Comparison of ENCODE assay signal across 10 mouse cellular contexts in the genomic region with DNA sequence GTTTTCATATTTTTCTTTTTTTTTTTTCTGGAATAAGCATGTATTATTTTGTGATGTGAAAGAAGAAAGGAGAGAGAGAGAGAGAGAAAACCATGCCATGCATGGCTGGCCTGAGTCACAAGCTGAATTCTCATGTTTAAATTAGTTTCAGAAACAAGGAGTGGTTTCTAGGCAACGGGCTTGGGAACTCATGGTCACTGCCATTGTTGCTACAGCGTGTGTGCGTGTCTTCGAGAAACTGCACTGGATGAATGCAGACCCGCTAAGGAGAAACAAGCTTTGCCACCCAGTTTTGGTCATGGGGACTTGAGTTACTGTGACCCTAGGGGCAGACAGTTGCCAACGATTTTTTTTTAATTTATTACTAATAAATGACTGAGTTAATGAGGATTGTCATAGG. TPM values are rescaled to one million over a fixed set of nuclear protein-coding genes. Genes with fewer than 3 reads are reported as not detected.
DNase-seq lines count a peak whose midpoint lies in the region; ATAC-seq lines count a peak whose summit lies in the region.
"Had no signal": no experiment of that assay in that cellular context is flagged by ENCODE, and none has a peak within 500 bp of the region (broad histone marks: within the 10 kb centered on the region; RNA-seq: fewer than 3 reads in every experiment).

No protein-coding gene starts in this region.

- no peak overlapping the region for H3K9ac ChIP-seq in kidney, embryonic 16.5 days (replicated peaks; ENCODE audit: low read length)
- peak overlapping the region; percentile 44 for H3K9ac ChIP-seq in midbrain, embryonic 14.5 days (replicated peaks; ENCODE audit: low read length)

- no peaks in the 10 kb centered on the region for H3K9me3 ChIP-seq in kidney, embryonic 16.5 days (ENCODE audit: low read length)
- H3K9me3 ChIP-seq in midbrain, embryonic 14.5 days (ENCODE audit: control insufficient read depth, low read length): no peaks in the 10 kb centered on the region

- no peaks in the 10 kb centered on the region for H3K36me3 ChIP-seq in kidney, embryonic 16.5 days (ENCODE audit: insufficient read depth, low read length)
- no peaks in the 10 kb centered on the region for H3K36me3 ChIP-seq in midbrain, embryonic 14.5 days (ENCODE audit: control insufficient read depth, insufficient read depth, low read length)

- peak overlapping the region; percentile 75 for H3K27ac ChIP-seq in kidney, embryonic 16.5 days (ENCODE audit: low read length)
- peak overlapping the region; percentile 96 for H3K27ac ChIP-seq in midbrain, embryonic 14.5 days (replicated peaks; ENCODE audit: low read depth, low read length)

- ATAC-seq in kidney, embryonic 16.5 days (ENCODE audit: low FRiP score, low TSS enrichment): peak; percentile 79; the same call in 1 of the 2 replicates
- ATAC-seq in midbrain, embryonic 14.5 days (ENCODE audit: low FRiP score, low TSS enrichment): peak; percentile 87
- ATAC-seq in activated CD4-positive, CD25-positive, alpha-beta regulatory T cell, adult 4 months: no peak

- H3K27me3 ChIP-seq in kidney, embryonic 16.5 days (ENCODE audit: insufficient read depth, low read length): no peaks in the 10 kb centered on the region
- no peaks in the 10 kb centered on the region for H3K27me3 ChIP-seq in midbrain, embryonic 14.5 days (ENCODE audit: control insufficient read depth, insufficient read depth, low read length)

- peaks cover 11% of the 10 kb centered on the region for H3K4me1 ChIP-seq in kidney, embryonic 16.5 days (ENCODE audit: insufficient read depth, low read length)
- H3K4me1 ChIP-seq in midbrain, embryonic 14.5 days (ENCODE audit: control insufficient read depth, insufficient read depth, low read length): peaks cover 14% of the 10 kb centered on the region

- DNase-seq in ovary, postnatal 36 days (ENCODE audit: low spot score): peak; percentile 18
- no peak for DNase-seq in ovary, postnatal 14 days (ENCODE audit: low spot score)
- peak; percentile 30 for DNase-seq in fibroblast of lung, adult 2 months (ENCODE audit: low read depth)
- peak; percentile 92 for DNase-seq in midbrain, embryonic 14.5 days
- DNase-seq in cerebellum, adult 8-10 months: no peak
- no peak for DNase-seq in adrenal gland, adult 18-20 months (ENCODE audit: low spot score in 2 of 2)

- H3K4me2 ChIP-seq in kidney, embryonic 16.5 days (replicated peaks; ENCODE audit: low read depth, low read length): peak overlapping the region; percentile 31
- peak overlapping the region; percentile 52 for H3K4me2 ChIP-seq in midbrain, embryonic 14.5 days (ENCODE audit: low read length)

- no peak overlapping the region for H3K4me3 ChIP-seq in kidney, embryonic 16.5 days (ENCODE audit: low read length)
- H3K4me3 ChIP-seq in midbrain, embryonic 14.5 days (replicated peaks; ENCODE audit: low read depth, low read length): no peak overlapping the region

- WGBS in kidney, embryonic 16.5 days: 42% methylated on average over 6 of the region's 6 CpGs
- under 1% methylated on average over 6 of the region's 6 CpGs for WGBS in midbrain, embryonic 14.5 days

RNA-seq across cellular contexts. Expression of gene Chrna9, which starts 15.5 kb away (rescaled TPM):
- polyA plus RNA-seq in kidney, embryonic 16.5 days (2015; fragmentation: Nextera tagmentation; extraction: Ambion mirVana): 0.30 and 0.31 TPM in 2 replicates
- polyA plus RNA-seq in midbrain, embryonic 14.5 days (2014; fragmentation: Nextera tagmentation; extraction: Ambion mirVana): not detected in 2 replicates
- 1 to 10 TPM in 1 of 2 experiments, not detected in 1; 1.5 TPM for polyA plus RNA-seq in activated CD4-positive, CD25-positive, alpha-beta regulatory T cell, adult 4 months (2017; shearing (Covaris generic))
- under 1 TPM; 0.46 to 0.80 TPM for total RNA-seq in adrenal gland, adult 18-20 months (2021)
- total RNA-seq: left cerebral cortex, adult 8-10 months had no signal
- polyA plus RNA-seq: stomach, embryonic 14.5 days had no signal

RNA-seq across cellular contexts. Expression of gene 9130230L23Rik, which starts 53.8 kb away (rescaled TPM):
- polyA plus RNA-seq in kidney, embryonic 16.5 days (2015; fragmentation: Nextera tagmentation; extraction: Ambion mirVana): 0.56 and 1.2 TPM in 2 replicates
- polyA plus RNA-seq in midbrain, embryonic 14.5 days (2014; fragmentation: Nextera tagmentation; extraction: Ambion mirVana): not detected in 2 replicates
- polyA plus RNA-seq in activated CD4-positive, CD25-positive, alpha-beta regulatory T cell, adult 4 months (2017; shearing (Covaris generic)): 1 to 10 TPM in 1 of 2 experiments, not detected in 1; 1.0 TPM
- under 1 TPM in 1 of 2 experiments, not detected in 1; 0.60 TPM for total RNA-seq in adrenal gland, adult 18-20 months (2021)
- total RNA-seq: left cerebral cortex, adult 8-10 months had no signal

Comparison
In these comparisons a context has a peak if more than half of its experiments do, and no peak if none do; other contexts are left out.
1. DNase-seq: peak in ovary, postnatal 36 days (single experiment), fibroblast of lung, adult 2 months (single experiment) and midbrain, embryonic 14.5 days (single experiment); none in ovary, postnatal 14 days (single experiment), cerebellum, adult 8-10 months (single experiment) and adrenal gland, adult 18-20 months (0 of 2).